Mouse (Mus musculus) MEL (cell line): ENCODE data around the gene Sh3bp4.

Source experiments
- BHLHE40 ChIP-seq: IDR thresholded peaks from 2 replicates; pipeline ENCODE4 v1.6.1; 2012; ENCODE audit warnings: low read depth, mild to moderate bottlenecking, inconsistent platforms, low read length, improper control_type of control experiment, borderline replicate concordance
- CTCF ChIP-seq, 3 experiments: IDR thresholded peaks in 2 of 3; conservative IDR thresholded peaks in 1 of 3; 2 replicates each; pipeline ENCODE4 v1.5.1; 2011 to 2012; ENCODE audit warnings: low read length in 3 of 3, low read depth in 2 of 3, mild to moderate bottlenecking in 2 of 3, improper control_type of control experiment in 1 of 3, inconsistent platforms in 1 of 3, mixed read lengths in 1 of 3, moderate library complexity in 1 of 3; ENCODE audit not compliant: control insufficient read depth in 1 of 3, insufficient read depth in 1 of 3, poor library complexity in 1 of 3, severe bottlenecking in 1 of 3
- EP300 ChIP-seq, 2 experiments: IDR thresholded peaks; 2 replicates each; pipeline ENCODE4 v1.6.1; 2011; ENCODE audit warnings: improper control_type of control experiment in 2 of 2, low read length in 2 of 2, low read depth in 1 of 2, mild to moderate bottlenecking in 1 of 2
- MAZ ChIP-seq: IDR thresholded peaks from 2 replicates; pipeline ENCODE4 v1.6.1; 2012; ENCODE audit warnings: low read depth, mild to moderate bottlenecking, inconsistent platforms, low read length, improper control_type of control experiment
- MXI1 ChIP-seq: IDR thresholded peaks from 2 replicates; pipeline ENCODE4 v1.6.1; 2011; ENCODE audit warnings: mild to moderate bottlenecking, low read depth, low read length, improper control_type of control experiment
- POLR2A ChIP-seq, 2 experiments: IDR thresholded peaks; 2 replicates each; pipeline ENCODE4 v1.6.1; 2011 to 2012; ENCODE audit warnings: low read length in 2 of 2, mild to moderate bottlenecking in 2 of 2, control low read depth in 1 of 2, improper control_type of control experiment in 1 of 2, low read depth in 1 of 2, moderate library complexity in 1 of 2; ENCODE audit not compliant: control insufficient read depth in 1 of 2, insufficient read depth in 1 of 2, poor library complexity in 1 of 2
- SIN3A ChIP-seq: IDR thresholded peaks from 2 replicates; pipeline ENCODE4 v1.6.1; 2012; ENCODE audit warnings: low read length, improper control_type of control experiment, inconsistent platforms
- TAL1 ChIP-seq: IDR thresholded peaks from 2 replicates; pipeline ENCODE4 v1.6.1; 2012; ENCODE audit warnings: mild to moderate bottlenecking, inconsistent platforms, low read length, moderate library complexity, mixed read lengths
- USF1 ChIP-seq: IDR thresholded peaks from 2 replicates; pipeline ENCODE4 v1.6.1; 2014; ENCODE audit warnings: low read depth, mild to moderate bottlenecking, inconsistent platforms, low read length, improper control_type of control experiment, moderate library complexity

GRCm38 (mm10) chr1:89082171-89082882 lies 12.1 kb downstream of the Sh3bp4 start:
- TF ChIP-seq EP300 (IDR thresholded peaks at IDR 0.05; ENCODE audit: low read depth in 1 of 2, low read length in 2 of 2) (no peak), CTCF (IDR thresholded peaks at IDR 0.05 in 2 of 3, conservative IDR thresholded peaks at IDR 0.05 in 1 of 3; ENCODE audit: control insufficient read depth in 1 of 3, insufficient read depth in 1 of 3, low read depth in 2 of 3, low read length in 3 of 3, poor library complexity in 1 of 3, severe bottlenecking in 1 of 3) (no peak), SIN3A (no peak), POLR2A (IDR thresholded peaks at IDR 0.05; ENCODE audit: control insufficient read depth in 1 of 2, insufficient read depth in 1 of 2, low read depth in 1 of 2, low read length in 2 of 2, poor library complexity in 1 of 2) (no peak), USF1 (no peak), BHLHE40 (no peak), MXI1 (no peak), MAZ (no peak), TAL1 (no peak)
